Mouse (Mus musculus): Measurements from ENCODE around the gene Dnajc28. TPM values are rescaled to one million over a fixed set of nuclear protein-coding genes. Genes with fewer than 3 reads are reported as not detected.

Gene Dnajc28
- total RNA-seq (2014; rRNA removed) (8.9 and 11.3 TPM in 2 replicates), polyA plus RNA-seq (2012; rRNA removed) (1.9 and 2.2 TPM in 2 replicates)

DNA sequence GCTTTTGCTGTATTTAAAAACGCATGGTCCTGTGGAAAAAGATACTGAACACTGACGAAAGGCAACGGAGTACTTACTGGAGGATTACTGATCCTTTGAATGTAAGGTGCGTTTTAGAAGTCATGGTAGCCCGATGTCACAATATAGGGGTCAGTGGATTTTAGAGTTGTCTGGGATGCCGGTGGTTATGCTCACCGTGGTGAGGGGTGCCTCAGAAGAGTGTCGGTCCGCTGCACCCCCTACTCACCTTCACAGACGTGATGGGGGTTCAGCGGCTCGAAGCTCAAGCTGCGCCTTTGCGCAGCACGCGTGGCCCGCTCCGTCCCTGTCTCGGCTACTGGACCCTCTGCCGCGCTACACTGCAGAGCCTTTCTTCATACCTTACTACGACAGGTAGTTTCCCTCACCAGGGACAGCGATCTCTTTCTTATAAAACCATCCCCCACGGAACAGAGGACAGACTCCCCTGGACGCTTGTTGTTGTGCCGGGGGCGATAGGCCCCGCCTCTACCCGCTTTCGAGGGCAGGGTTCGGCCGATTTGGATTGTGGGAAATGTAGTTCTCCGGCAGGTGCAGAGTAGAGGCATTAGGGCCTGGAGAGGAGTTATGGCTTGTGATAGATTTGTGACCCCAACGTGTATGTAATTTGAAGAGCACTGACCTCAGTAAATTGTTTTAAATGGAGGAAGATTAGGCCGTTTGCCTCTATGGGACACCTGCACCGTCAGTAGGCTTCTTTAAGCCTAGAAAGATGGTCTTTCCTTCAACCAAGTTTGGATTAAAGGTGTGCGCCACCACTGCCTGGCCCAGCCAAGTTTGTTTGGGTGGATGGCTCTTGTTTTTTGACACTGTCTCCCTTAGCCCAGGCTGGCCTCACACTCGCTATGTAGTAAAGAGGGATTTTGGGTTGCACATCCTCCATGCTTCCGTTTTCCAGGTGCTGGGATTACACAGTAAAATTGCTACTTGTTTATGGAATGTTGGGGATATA is at the start of gene Dnajc28:
Dnajc28 (minus strand) TSS at position 516 of the 991 bp plus-strand sequence.
- 11% methylated on average over 39 of the region's 39 CpGs for WGBS
- H3K4me1 ChIP-seq (ENCODE audit: control insufficient read depth, insufficient read depth, low read length), result peaks cover 4% of the 10 kb centered on the region; the same call in 1 of the 2 replicates
- peak; percentile 74 for DNase-seq (ENCODE audit: extremely low read depth, low read depth, low spot score)

DNA sequence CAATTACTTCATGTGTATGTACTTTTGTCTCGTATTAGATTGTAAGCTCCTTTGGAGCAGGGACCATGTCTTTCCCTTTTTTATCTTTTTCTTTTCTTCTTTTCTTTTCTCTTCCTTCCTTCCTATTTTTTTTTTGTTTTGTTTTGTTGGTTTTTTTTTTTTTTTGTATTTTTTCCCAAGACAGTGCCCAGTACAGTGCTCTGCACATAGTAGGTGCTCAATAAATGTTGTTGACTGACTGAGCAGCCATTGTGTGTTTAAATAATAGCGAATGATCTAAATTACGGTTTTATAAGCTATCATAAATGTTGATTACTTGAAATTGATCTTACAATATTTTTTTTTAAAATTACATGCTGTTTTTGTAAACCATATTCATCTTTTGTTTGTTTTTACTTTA is 45.0 kb upstream of the Dnajc28 start:
- WGBS, result 88% methylated on average over 3 of the region's 3 CpGs

More for the DNA sequence above, at the start of gene Dnajc28:
- Histone ChIP-seq H3K4me3 (ENCODE audit: insufficient read depth, low read depth, low read length) (peak within 1 kb of the TSS; percentile 97), H3K79me2 (ENCODE audit: control insufficient read depth, insufficient read depth, low read length) (peaks cover 3% of the 10 kb centered on the region; the same call in 1 of the 2 replicates), H3K9ac (ENCODE audit: low read depth, low read length) (peak within 1 kb of the TSS; percentile 94), H3K36me3 (ENCODE audit: control insufficient read depth, insufficient read depth, low read length) (peaks cover 3% of the 10 kb centered on the region; the same call in 1 of the 2 replicates), H3K27ac (replicated peaks; ENCODE audit: insufficient read depth, low read depth, low read length) (peak within 1 kb of the TSS; percentile 82), H3K27me3 (ENCODE audit: control insufficient read depth, insufficient read depth, low read length) (no peaks in the 10 kb centered on the region)
- no peak for TF ChIP-seq CTCF (IDR thresholded peaks at IDR 0.05; ENCODE audit: low read depth, low read length)
- TF ChIP-seq POLR2A (IDR thresholded peaks at IDR 0.05; ENCODE audit: extremely low read depth, insufficient read depth, low read length), result peak; percentile 50; the same call in 1 of the 2 replicates

DNA sequence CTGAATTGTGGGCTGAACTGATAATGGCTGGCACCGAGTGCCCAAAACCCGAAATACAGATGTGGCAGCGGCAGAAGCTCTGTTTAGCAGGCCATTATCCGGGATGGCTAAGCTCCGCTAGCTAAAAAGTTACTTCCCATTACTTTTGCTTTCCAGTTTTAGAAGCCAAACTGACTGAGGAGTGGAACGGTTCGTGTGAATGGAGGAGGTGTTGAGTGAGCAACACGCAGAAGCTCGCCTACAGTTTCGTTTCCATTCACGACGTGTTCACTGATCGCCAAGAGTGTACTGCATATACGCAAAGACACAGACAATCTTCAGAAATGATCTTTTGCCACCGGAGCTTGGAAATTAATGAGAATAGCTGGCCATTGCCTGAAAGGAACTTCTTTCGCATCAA is 43.5 kb upstream of the Dnajc28 start:
- Histone ChIP-seq H3K36me3 (ENCODE audit: control insufficient read depth, insufficient read depth, low read length) (peaks cover 85% of the 10 kb centered on the region), H3K27ac (replicated peaks; ENCODE audit: insufficient read depth, low read depth, low read length) (no peak overlapping the region), H3K4me1 (ENCODE audit: control insufficient read depth, insufficient read depth, low read length) (no peaks in the 10 kb centered on the region; the same call in 1 of the 2 replicates), H3K9ac (ENCODE audit: low read depth, low read length) (no peak overlapping the region), H3K4me3 (ENCODE audit: insufficient read depth, low read depth, low read length) (no peak overlapping the region), H3K27me3 (ENCODE audit: control insufficient read depth, insufficient read depth, low read length) (no peaks in the 10 kb centered on the region), H3K79me2 (ENCODE audit: control insufficient read depth, insufficient read depth, low read length) (peaks cover 32% of the 10 kb centered on the region)
- no peak for DNase-seq (ENCODE audit: extremely low read depth, low read depth, low spot score)
- TF ChIP-seq CTCF (IDR thresholded peaks at IDR 0.05; ENCODE audit: low read depth, low read length) (no peak), POLR2A (IDR thresholded peaks at IDR 0.05; ENCODE audit: extremely low read depth, insufficient read depth, low read length) (no peak)
- 86% methylated on average over 16 of the region's 16 CpGs for WGBS

More for the DNA sequence above, 45.0 kb upstream of the Dnajc28 start:
- peaks cover 18% of the 10 kb centered on the region; the same call in 1 of the 2 replicates for H3K79me2 ChIP-seq (ENCODE audit: control insufficient read depth, insufficient read depth, low read length)
- H3K4me1 ChIP-seq (ENCODE audit: control insufficient read depth, insufficient read depth, low read length), result no peaks in the 10 kb centered on the region; the same call in 1 of the 2 replicates
- H3K27me3 ChIP-seq (ENCODE audit: control insufficient read depth, insufficient read depth, low read length), result no peaks in the 10 kb centered on the region
- no peak overlapping the region for H3K4me3 ChIP-seq (ENCODE audit: insufficient read depth, low read depth, low read length)
- H3K36me3 ChIP-seq (ENCODE audit: control insufficient read depth, insufficient read depth, low read length), result peaks cover 77% of the 10 kb centered on the region
- TF ChIP-seq CTCF (IDR thresholded peaks at IDR 0.05; ENCODE audit: low read depth, low read length), result no peak
- no peak for TF ChIP-seq POLR2A (IDR thresholded peaks at IDR 0.05; ENCODE audit: extremely low read depth, insufficient read depth, low read length)
- DNase-seq (ENCODE audit: extremely low read depth, low read depth, low spot score), result no peak
- H3K27ac ChIP-seq (replicated peaks; ENCODE audit: insufficient read depth, low read depth, low read length), result no peak overlapping the region
- no peak overlapping the region for H3K9ac ChIP-seq (ENCODE audit: low read depth, low read length)

DNA sequence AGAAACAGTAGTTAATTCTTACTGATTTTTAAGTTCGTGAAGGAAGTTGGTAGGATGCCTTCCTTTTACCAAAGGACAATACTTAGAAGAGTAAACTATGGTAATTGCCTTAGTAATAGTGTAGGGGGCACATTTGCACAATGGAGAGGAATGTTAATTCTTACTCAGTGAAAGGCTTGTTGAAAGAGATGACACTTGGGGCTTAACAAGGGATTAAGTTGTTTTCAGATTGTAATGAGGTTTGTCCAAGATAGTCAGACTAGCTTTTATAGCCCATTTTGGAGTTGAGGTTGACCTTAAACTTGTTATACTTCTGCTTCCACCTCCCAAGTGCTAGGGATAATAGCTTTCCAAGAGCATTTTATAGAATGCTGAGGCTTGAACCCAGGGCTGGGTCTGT is 42.6 kb upstream of the Dnajc28 start:
- no peak for DNase-seq (ENCODE audit: extremely low read depth, low read depth, low spot score)
- no peak overlapping the region for H3K27ac ChIP-seq (replicated peaks; ENCODE audit: insufficient read depth, low read depth, low read length)
- H3K79me2 ChIP-seq (ENCODE audit: control insufficient read depth, insufficient read depth, low read length), result peaks cover 38% of the 10 kb centered on the region
- H3K9ac ChIP-seq (ENCODE audit: low read depth, low read length), result no peak overlapping the region
- no peak for TF ChIP-seq POLR2A (IDR thresholded peaks at IDR 0.05; ENCODE audit: extremely low read depth, insufficient read depth, low read length)
- no peak for TF ChIP-seq CTCF (IDR thresholded peaks at IDR 0.05; ENCODE audit: low read depth, low read length)
- 68% methylated on average over 1 of the region's 1 CpGs for WGBS
- H3K36me3 ChIP-seq (ENCODE audit: control insufficient read depth, insufficient read depth, low read length), result peaks cover 83% of the 10 kb centered on the region
- H3K27me3 ChIP-seq (ENCODE audit: control insufficient read depth, insufficient read depth, low read length), result no peaks in the 10 kb centered on the region
- H3K4me1 ChIP-seq (ENCODE audit: control insufficient read depth, insufficient read depth, low read length), result no peaks in the 10 kb centered on the region; the same call in 1 of the 2 replicates
- no peak overlapping the region for H3K4me3 ChIP-seq (ENCODE audit: insufficient read depth, low read depth, low read length)

DNA sequence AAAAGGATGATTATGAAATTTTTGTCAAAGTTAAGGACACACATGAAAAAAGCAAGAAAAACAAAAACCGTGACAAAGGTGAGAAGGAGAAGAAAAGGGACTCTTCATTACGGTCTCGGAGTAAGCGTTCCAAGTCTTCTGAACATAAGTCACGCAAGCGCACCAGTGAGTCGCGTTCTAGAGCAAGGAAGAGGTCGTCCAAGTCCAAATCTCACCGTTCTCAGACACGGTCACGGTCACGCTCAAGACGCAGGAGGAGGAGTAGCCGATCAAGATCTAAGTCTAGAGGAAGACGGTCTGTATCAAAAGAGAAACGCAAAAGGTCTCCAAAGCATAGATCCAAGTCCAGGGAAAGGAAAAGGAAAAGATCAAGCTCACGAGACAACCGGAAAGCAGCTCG is 41.0 kb upstream of the Dnajc28 start:
- no peak overlapping the region for H3K27ac ChIP-seq (replicated peaks; ENCODE audit: insufficient read depth, low read depth, low read length)
- H3K4me3 ChIP-seq (ENCODE audit: insufficient read depth, low read depth, low read length), result no peak overlapping the region
- no peaks in the 10 kb centered on the region for H3K27me3 ChIP-seq (ENCODE audit: control insufficient read depth, insufficient read depth, low read length)
- no peak overlapping the region for H3K9ac ChIP-seq (ENCODE audit: low read depth, low read length)
- peaks cover 82% of the 10 kb centered on the region for H3K36me3 ChIP-seq (ENCODE audit: control insufficient read depth, insufficient read depth, low read length)
- WGBS, result 97% methylated on average over 20 of the region's 20 CpGs
- no peaks in the 10 kb centered on the region; the same call in 1 of the 2 replicates for H3K4me1 ChIP-seq (ENCODE audit: control insufficient read depth, insufficient read depth, low read length)
- DNase-seq (ENCODE audit: extremely low read depth, low read depth, low spot score), result no peak
- H3K79me2 ChIP-seq (ENCODE audit: control insufficient read depth, insufficient read depth, low read length), result peaks cover 51% of the 10 kb centered on the region
- TF ChIP-seq CTCF (IDR thresholded peaks at IDR 0.05; ENCODE audit: low read depth, low read length) (no peak), POLR2A (IDR thresholded peaks at IDR 0.05; ENCODE audit: extremely low read depth, insufficient read depth, low read length) (no peak)

Measured in liver, adult 2 months (tissue).